Mouse (Mus musculus): Measurements from ENCODE around the gene Zfp719.

Zfp719 gene

DNA sequence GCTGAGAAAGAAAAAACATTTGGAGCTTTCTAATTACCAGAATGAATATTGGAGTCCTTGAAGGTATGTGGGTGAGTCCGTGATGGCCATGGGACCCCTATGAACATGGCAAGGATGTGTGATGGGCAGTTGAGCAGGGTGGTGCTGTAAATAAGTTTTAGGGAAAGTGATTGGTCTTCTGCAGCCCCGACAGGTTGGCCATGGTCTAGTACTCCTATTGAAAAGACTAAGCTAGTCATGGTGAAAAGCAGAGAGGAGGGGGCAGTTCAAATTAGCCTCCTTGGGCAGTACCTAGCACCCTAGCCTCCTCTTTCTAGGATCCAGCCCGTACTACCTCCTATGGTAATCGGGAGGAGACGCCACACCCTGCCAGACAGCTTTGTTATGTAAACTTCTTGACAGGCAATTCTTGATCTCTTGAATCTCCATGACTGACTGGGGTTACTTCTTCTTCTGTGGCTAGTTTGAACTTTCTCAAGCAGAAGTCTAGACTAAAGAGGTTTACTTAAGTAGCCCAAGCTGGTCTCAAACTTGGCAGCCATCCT lies 28.4 kb downstream of the Zfp719 start:
- DNase-seq (ENCODE audit: low spot score): no peak

DNA sequence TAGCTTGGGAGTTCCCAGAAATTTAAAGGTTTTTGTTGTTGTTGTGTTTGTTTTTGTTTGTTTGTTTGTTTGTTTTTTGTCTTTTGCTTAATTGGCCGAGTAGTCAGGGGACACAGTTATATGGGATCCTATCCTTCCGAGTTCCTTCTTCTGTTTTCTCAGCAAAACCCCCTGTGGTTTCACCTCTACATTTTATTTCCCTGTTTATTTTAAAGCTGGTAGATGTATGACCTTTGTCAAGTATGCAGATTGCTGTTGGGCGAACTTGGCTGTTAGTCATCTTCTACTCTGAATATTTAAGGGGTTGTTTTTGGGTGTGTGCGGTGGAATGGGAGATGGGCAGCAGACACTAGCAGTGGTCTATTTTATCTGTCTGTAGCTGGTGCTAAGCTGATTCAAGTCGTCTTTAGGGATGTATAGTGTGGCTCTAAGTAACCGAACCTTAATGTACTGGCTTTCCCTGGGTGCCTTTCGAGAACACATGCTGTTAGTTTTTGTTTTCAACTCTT lies 29.0 kb downstream of the Zfp719 start:
- no peak for DNase-seq (ENCODE audit: low spot score)

DNA sequence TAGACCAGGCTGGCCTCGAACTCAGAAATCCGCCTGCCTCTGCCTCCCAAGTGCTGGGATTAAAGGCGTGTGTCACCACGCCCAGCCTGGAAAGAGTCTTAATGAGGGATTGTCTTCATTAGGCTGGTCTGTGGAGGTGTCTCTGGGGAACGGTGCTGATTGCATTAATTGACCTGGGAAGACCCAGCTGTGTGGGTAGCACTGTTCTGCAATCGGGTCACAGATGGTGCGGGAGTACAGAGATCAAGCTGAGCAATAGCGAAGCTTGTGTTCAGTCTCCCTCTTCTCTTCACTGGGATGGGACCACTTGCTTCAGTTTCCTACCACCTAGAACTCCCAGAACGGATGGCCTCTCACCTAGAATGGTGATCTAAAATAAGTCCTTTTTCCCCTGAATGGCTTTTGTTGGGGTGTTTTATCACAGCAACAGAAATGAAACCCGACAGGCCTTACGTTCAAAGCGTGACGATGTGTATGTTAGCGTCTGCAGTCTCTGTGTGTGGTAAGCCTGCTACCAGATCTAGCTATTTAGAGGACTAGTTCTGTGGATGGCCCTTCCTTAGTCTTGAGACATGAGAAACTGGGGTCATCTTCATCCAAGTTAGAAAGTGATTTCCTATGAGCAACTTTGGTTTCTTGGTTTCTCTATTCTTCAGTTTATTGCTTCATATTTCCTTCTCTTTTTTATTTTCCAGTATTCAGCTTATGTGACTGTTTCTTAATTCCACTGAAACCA lies 34.6 kb downstream of the Zfp719 start:
- DNase-seq (ENCODE audit: low spot score): no peak

DNA sequence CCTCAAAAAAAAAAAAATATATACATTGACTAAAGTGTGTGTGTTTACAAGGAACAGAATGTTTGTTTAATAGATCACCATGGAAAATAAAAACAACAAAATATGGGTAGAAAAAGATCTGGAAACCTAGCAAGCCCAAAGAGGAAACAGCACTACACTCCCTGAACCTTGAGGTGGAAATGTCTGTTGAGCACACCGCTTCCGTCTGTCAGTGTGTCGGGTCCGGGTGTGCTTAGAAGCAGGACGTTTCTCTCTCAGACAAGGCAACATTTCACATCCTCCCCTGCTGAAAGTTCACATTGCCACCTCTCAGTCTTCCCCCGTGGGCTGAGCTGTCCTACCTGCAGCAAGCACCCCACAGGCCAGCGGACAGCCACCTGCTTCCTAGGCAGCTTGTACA lies 43.5 kb downstream of the Zfp719 start:
- no peak for DNase-seq (ENCODE audit: low spot score)

DNA sequence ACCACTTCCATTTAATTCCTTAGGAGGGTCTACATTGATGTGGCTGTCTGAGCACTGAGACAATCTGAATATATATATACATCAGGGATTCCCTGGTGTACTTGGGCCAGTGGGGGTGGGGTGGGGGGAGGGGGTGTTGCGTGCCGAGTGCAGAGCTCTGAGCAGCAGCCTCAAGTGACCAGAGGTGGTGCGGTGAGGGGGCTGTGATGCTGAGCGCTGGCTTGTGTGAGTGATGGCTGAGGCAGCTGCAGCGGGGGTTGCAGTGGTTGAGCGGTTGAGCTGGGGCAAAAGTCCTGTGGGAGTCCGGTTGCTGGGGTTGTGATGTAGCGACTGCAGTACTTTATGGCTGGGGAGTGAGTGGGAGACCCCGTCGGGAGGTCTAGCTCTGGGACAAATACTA lies 44.4 kb downstream of the Zfp719 start:
- DNase-seq (ENCODE audit: low spot score): no peak

DNA sequence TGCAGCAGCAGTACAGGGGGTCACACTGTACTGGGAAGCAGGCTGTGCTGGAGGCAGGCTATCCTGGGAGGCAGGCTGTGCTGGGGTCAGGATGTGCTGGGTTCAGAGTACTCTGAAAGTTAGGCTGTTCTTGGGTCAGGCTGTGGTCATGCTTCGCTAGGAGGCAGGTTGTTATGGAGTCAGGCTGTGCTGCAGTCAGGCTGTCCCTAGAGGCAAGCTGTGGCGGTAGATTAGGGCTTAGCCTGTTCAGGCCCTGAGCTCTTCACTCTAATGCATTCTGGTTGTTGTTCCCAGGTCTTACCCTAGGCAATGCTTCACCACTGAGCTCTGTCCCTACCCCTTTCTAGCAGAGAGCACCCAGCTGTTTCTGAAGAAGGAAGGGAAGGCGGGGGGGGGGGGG lies 45.7 kb downstream of the Zfp719 start:
- DNase-seq (ENCODE audit: low spot score): no peak

DNA sequence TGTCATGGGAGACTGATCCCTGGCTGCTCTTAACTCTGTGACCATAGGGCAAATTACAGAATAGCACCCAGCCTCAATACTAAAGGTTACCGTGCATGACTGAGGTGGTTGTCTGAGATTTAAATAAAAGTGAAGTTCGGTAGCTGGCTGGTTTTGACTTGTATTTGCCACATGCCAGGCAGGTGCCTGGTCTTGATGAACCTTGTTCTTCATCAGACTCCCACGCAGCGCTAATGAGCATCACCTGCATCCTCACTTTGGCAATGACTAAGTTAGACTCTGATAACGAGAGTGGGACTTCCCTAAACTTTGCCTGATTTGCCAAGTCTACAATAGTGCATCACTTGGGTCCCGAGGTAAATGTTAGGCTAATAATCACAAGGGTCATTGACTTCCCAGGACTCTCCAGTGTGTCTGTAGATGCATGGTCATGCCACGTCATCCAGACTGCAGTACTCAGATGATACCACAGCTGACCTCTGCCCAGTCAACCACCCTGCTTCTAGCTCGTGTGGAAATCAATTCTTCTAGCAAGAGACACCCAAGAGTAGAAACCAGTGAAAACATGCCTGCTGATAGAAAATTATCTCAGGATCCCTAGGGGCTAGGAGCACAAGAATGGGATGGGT lies 46.5 kb downstream of the Zfp719 start:
- no peak for DNase-seq (ENCODE audit: low spot score)

DNA sequence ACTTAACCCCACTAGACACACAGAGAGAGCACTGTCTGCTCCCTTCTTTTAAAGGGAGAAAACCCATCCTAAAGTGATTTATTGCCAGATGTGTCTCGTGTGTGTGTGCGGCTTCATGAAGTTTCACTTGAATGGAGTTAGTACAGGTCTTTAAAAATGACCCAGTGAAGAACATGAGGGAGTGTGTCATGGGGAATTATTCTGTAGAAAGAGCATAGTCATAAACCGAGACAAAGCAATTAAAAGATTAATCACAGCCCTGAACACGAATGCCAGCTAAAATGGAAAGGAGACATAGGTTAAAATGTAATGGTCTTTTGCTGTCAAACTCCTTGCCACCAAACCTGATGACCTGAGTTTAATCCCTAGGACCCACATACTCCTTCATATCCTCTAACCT lies 54.5 kb downstream of the Zfp719 start:
- no peak for DNase-seq (ENCODE audit: low spot score)

DNA sequence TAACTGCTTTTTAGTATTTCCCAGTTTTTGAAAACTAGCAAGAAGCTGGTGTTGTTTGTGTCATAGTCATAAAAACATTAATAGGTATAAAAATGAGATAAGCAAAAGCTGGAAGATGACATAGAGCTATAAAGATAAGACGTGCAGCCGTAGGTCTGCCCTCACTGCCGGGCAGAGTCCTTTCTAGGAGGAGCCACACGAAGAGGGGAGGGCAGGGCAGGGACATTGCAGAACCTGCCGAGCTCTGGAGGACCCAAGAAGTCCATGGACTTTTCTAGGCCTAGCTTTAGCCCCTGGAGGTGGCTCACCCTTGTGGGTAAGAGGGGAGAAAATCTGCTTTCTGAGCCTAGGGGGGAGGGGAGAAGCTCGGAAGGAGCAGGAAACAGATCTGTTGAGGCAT lies 55.1 kb downstream of the Zfp719 start, which contains the start of gene Ceacam18:
Ceacam18 (plus strand) TSS at position 208 of the 400 bp plus-strand sequence.
- DNase-seq (ENCODE audit: low spot score): no peak

DNA sequence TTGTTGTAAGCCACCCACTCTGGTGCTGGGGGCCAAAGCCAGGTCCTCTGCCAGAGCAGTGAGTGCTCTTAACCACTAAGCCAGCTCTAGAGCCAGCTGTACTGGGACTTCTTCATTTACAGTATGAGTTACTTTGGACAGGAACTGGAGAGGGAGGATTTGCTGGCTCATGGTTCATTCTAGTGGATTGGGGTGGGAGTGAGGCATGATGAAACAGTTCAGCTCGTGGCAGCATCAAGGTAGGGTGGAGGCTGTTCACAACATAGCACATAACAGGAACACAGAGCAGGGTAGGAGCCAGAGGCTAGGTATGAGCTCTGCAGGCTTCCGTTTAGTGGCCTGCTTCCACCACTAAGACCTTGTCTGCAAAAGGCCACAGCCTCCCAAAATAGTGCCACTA lies 56.8 kb downstream of the Zfp719 start:
- DNase-seq (ENCODE audit: low spot score): no peak

DNA sequence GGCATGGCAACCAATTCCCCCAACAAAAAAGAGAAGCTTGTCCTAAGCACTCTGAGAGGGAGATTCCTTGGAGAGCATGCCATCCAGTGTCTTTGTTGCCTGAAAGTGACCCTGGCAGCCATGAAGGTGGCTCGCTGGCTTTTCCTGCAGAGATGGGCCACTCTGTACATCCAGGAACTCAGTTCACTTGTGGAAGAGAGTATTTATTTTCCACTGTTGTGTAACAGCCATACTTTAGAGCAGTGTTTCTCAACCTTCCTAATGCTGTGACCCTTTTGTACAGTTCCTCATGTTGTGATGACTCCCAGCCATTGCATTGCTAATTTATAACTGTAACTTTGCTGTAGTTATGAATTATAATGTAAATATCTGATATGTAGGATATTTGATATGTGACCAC lies 57.7 kb downstream of the Zfp719 start:
- DNase-seq (ENCODE audit: low spot score): no peak

DNA sequence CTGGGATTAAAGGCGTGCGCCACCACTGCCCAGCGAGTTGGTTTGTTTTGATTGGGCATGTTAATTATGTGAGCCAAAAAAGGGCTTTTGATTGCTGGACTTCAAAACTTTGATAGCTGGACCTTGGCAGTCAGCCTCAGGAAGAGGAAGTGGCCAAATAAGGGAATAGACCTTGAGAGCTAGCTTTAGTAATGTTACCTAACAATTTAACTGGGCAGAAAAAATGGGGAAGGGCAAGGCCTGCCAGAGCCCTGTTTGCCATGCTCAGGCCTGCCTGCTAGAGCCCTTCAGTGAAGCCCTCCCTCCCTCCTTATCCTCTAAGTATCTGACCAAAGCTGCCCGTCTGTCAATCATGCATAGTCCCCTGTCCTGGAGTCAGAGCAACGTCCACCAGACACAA lies 63.2 kb downstream of the Zfp719 start:
- DNase-seq (ENCODE audit: low spot score): no peak
